Mouse (Mus musculus): ENCODE results near the gene Spata33.
"Not testable (repeated sequence)": the region's sequence is repeated elsewhere in the genome, so short reads cannot be mapped to it uniquely, and the experiment has no call there.

The Spata33 gene

DNA sequence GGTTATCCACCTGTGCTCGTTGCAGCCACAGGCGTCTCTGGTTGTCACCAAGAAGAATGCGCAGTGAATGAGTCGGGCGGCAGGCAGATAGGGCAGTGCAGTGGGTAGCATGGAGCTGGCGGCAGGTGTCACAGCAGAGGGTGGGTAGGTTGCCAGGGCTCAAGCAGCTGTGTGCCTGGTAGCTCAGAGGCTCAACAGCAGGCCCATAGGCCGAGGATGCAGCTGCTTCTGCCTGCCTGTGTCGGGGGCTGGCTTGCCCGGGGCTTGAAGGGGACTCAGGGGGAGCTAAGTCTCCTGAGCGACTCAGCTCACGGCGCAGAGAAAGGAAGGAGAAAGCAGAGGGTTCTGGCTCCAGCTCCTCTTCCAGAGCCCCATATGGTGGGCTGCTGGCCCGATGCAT is 20.7 kb downstream of the Spata33 start:
- no peak for DNase-seq (ENCODE audit: inconsistent ontology term)

DNA sequence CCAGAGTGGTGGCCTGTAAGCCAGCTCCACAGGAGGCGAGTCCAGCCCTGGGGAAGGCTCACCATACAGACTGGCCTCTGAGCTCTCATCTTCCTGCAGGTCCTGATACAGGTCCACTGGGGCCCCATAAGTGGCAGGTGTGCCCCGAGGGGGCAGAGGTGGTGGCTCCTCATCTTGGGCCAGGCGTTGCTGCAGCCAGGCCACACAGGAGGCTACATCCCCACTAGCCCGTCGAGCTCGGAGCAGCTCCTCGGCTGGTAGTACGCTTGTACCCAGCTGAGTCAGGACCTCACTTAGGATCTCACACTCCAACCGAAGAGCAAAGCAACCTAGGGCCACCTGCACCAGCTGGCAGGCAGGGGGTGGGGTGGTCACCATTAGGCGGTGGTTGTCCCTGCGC is 21.1 kb downstream of the Spata33 start:
- DNase-seq (ENCODE audit: inconsistent ontology term): no peak

DNA sequence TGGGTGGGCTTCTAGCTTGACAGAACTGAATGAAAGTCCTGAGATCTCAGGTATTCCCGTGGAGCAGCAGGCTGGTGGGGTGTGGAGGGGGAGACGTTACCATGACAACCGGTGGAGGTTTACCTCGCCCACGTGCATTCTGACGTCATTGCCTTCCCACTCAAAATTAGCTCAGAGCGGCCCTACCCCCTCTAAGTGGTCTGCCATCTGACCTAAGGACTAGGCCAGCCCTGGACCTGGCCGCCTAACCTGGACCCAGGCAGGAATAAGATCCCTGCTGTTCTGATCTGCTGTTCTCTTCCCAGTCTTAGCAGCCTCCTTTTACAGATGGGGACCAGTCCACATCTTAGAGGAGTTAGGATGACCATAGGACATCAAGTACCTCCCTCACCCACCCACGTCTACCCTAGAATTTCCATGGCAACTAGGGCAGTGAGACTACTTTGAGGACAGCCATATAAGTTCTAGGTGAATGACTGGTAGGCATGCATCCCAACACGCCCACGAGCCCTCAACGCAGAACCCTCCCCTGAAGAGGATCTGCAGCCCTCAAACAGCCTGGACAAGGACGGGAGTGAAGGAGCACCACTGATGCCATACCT is 22.4 kb downstream of the Spata33 start:
- DNase-seq (ENCODE audit: inconsistent ontology term): peak; percentile 28

DNA sequence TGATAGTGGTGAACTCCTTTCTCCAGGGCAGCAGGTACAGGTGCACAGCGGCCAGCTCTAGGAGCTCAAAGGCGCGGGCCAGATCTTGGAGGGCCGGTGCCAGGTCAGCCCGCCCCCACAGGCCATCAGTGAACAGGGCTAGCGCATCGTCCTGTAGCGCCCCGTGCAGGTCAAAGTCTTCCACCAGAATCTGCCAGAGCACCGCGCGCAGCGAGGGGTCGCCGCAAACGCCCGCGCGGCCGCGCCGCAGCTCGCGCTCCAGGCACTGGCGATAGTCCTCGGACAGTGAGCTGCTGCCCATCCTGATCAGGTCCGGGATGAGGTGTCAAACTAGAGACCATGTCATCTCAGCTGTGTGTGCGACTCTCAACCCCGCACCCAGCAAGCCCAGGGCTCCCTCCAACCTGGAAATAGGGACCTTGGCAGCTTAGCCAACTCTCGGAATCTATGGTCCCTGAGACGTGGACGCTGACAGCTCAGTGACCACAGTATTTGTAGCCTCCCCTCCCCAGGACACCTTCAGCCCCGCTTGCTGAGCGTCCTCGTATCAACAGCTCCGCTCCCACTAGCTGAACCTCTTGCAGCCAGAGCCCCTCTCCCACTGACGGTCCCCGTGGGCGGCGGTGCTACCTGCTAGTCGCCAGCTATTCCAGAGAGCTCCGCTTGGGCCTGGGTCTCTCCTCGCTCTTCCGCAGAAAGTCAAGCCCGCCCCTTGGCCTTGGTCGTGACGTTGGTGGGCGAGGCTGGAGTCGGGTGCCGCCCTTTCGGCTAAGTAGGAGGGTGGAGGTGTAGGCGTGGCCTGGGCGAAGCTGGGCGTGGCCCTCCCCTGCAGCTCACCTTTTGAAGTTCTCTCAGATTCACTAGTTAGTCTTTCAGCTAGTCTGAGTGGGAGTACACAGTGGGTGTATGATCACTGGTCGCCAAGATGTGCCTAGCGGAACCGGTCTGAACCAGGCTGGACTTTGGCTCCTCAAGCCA is 23.2 kb downstream of the Spata33 start, which contains the start of gene Spata2l:
Gene Spata2l, minus strand, starts transcription at position 714 of the 978 bp plus-strand sequence.
- peak; percentile 88 for DNase-seq (ENCODE audit: inconsistent ontology term)

DNA sequence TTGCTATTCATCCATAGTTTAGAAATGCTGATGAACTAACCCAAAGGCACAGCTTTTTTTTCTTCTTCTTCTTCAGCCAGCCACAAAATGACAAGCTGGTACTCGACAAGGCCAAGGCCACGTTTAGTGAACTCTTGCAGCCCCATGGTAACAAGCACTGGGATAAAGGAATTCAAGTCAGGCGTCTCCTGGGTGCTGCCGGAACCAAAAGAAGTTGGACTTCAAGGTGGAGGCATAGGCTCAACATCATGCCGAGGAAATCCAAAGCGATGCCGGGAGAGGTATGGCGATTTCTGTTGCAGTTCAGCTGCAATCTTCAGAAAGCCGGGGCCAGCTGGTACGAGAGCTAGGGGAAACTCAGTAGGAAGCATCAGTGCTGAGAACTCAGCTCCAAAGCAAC is 26.8 kb downstream of the Spata33 start:
- DNase-seq (ENCODE audit: inconsistent ontology term): no peak

DNA sequence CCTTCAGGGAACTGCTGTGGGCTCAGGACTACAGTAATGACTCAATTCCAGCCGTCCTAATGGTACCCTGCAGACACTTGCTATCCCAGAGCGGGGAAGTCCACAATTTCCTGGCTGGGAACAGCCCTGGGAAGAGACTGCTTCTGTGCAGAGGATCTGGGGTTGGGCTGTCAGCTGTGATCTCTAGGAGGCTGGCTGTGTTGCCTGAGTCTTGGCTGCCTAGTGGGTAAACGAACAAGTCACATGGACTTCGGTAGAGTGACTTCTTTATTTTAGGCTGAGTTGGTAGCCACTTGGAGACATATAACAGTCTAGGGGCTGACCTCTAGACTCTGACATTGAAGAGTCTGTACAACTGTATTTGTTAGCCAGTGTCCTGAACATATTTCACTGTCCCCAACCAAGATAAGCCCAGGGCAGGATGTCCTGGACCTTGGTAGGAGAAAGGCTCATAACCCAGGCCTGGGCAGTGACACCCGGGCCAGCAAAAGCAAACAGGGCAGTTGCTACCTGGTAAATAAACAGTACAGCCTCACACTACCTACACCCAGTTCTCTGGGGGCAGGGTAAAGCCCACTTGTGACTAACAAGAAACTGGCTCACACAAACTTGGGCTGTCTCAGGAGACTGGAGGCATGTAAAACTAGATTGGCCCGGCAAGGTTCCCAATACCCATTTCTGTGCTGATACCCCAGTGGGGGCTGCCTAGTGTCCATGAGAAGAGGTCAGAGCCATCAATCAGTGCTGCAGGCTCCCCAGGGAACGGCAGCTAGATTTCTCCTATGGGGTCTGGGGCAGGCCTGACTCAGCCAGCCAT is 29.7 kb downstream of the Spata33 start:
- no peak for DNase-seq (ENCODE audit: inconsistent ontology term)

DNA sequence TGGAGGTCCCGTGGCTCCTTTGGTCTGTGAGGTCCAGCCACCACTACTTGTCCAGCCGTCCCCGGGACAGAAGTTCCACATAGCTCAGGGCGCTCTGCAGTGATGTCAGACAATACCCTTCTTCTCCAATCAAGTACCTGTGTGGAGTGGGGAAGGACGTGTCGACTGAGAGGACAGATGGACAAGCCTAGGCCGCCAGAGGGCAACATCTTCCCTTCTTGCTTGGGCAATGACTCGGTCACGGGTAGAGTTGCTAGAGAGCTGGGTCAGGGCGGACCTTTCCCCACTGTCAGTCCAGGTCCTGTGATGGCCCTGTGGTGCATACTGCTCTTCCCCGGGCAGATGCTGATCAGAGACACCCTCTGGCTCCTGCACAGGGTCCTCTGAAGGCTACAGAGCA is 30.4 kb downstream of the Spata33 start:
- DNase-seq (ENCODE audit: inconsistent ontology term): no peak

DNA sequence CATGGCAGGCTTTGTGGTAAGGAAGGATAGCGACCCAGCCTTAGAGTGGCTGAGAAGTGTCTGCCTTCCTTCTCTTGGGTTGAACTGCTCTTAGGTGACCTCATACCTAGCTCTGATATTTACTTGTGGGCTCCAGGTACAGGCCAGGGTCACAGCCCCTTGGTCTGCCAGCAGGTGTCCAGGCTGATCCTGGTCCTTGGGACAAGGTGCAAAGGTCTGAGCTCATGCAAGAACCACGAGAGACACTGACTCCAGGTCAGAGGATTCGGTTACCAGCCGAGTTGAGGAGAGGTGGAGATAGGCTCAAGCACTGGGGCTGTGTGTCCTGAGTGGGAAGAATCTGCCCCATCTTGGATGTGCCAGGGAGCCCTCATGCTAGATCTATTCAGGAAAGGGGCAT is 31.8 kb downstream of the Spata33 start:
- DNase-seq (ENCODE audit: inconsistent ontology term): no peak

DNA sequence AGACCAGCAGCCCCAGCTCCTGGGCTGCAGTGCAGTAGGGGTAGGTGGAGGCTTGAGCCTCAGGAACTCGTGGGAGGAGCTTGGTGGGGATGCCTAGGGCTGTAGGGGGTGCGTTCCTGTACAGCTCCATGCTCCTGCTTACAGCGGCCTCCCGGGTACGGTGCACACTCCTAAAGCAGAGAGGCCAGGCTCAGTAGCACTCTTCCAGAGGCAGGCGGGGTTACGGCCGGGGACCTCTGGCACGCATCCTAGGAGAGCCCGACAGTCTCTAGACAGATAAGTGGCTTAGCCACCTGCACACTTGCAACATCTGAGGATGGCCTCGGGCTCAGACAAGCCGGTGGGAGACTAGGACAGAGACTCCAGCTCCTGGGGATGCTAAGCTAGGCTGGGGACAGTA is 32.9 kb downstream of the Spata33 start:
- no peak for DNase-seq (ENCODE audit: inconsistent ontology term)

DNA sequence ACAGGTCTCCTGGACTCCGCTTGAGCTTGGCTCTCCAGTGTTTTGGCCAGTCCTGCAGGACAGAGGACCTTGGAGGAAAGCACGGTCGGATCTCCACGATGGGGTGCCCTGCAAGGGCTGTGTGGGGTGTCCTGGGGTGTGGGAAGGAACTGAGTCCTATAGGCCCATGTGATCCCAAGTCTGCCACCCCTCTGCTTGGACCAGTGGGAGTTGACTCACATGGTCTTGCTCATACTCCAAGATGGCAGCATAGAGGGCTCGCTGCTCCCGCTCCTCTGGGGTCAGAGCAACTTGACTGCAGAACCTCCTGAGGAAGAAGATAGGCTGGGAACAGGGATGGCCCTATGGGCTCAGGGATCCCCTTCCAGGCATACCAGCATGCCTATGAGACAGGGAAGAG is 35.1 kb downstream of the Spata33 start:
- no peak for DNase-seq (ENCODE audit: inconsistent ontology term)

DNA sequence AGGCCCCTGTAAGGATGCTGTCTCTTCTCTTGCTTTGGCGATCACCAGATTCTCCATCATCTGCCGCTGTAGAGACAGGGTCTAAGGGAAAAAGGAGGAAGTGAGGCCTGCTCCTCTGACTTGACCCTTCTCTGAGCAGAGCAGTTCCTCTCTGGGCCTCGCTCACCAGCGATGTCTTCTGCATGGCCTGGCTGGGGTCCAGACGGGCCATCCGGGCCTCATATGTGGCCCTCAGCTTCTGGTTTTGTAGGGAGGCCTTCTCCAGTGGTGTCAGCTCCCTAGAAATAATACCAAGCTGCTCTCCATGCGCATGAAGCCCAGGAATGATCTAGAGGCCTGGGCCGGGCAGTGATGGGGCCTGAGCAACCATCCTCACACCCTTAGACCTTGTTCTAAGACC is 36.0 kb downstream of the Spata33 start:
- no peak for DNase-seq (ENCODE audit: inconsistent ontology term)

DNA sequence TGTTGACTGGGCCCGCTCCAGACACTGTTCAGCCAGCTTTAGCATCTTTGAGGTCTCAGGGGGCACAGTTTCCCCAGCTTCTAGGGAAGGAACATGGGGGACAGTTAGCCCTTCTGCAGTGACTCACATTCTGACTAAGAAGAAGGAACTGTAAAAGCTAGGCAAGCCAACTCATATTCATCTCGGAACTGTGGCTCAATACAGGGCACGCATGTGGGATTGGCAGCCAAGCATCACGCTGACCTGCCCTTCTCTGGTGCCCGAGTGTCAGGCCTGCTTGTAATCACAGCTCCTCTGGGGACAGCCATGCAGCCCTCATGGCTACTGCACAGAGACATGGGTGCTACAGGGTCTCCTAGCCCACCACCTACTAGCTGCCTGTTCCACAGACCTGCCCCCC is 38.3 kb downstream of the Spata33 start:
- no peak for DNase-seq (ENCODE audit: inconsistent ontology term)

DNA sequence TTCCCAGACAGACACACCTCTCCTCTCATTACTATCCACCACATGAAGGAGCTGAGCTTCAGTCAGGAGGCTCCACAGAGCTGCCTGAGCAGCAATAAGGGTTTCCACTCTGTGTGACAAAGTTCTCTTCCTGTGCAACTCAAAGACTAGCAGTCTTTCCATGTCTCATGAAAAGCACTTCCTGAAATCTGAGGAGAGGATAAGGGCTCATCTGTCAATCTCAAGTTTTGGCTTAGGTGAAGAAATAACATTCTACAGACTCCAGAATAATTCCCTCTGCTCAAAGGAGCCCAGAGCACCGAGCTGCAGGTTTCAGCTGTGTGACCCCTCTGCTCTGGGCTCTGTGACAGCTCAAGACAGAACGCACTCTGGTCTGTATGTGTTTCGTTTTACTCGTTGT is 40.3 kb downstream of the Spata33 start:
- no peak for DNase-seq (ENCODE audit: inconsistent ontology term)

DNA sequence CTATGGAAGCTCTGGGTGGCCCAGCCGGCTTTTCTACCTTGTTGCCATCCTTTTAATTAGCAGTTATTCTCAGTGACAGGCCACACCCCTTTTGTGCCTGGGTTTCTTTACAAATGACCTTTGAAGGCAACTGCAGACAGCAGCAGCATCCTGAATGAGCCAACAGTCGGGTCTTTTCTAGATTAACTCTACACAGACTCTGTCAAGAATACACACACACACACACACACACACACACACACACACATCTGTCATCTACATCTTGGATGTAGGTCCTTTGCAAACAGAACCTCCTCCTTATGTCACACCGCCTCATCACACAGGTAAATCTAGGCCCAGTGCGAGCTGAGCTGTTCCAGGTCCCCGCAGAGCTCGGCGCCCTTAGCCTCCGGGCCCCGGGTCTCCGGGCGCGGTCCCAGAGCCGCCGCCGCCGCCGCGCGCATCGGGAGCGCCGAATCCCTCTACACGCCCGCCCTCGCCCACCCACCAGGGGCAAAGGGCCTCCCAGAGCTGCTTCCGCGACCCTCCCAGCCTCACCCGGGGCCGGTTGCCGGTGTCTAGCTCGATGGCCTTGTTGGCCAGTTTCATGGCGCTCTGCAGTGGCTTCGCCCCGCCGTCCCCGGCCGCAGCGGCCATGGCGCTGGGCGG is 40.9 kb downstream of the Spata33 start:
- DNase-seq (ENCODE audit: inconsistent ontology term): no peak

DNA sequence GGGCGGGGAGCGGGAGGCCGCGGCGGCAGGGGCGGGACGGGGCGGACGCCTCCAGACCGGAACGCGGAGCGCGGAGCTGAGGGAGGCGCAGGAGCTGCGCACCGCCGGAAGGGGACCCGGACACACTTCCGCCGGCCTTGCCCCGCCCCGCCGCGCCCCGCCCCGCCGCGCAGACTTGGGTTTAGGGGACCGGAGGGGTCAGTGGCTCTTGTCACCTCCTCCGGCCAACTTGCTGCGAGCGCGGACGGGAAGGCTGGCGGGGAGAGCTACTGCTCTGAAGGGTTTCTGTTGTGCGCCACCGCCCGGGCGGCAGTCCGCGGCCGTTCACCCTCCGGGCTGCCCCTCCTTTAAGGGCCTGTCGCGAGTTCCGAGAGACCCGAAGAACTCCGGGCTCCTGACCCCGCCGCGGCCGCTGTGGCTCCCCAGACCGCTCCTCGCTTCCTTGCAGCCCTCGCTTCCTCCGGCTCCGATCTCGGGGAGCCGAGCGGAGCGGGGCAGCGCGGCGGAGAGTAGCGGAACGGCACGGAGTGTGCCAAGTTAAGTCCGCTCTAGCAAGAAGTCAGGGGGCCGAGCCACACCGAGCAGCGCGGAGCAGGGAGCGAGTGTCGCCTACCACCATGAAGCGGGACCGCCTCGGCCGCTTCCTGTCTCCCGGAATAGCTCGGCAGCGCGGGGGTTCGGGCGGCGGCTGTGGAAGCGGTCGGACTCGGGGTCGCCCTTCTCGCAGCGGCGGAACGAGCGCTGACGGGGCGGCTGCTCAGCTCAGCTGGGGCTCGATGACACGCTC is 41.7 kb downstream of the Spata33 start, which contains the start of the genes Zfp276 and Vps9d1:
Gene Zfp276, plus strand, starts transcription at position 97 of the 787 bp plus-strand sequence.
Gene Vps9d1, minus strand, starts transcription at position 250 of the 787 bp plus-strand sequence.
- peak; percentile 93 for DNase-seq (ENCODE audit: inconsistent ontology term)

DNA sequence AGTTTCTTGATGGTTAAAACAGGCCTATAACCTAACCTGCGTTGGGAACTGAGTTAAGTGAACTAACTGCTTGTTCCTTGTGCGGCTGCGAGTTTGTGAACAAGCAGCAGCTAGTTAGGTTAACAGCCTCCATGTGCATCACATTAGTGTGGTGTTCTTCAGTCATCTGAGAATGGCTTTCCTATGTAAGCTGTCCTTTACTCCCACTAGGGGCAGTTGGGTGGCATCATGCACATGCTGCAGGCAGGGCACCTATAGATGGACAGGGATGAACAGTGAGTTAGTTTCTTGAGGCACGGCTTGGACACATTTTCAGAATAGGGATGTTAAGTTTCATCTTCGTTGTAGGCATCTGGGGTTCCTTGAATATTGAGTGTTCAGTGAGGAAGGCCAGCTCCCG is 42.5 kb downstream of the Spata33 start:
- DNase-seq (ENCODE audit: inconsistent ontology term): no peak

DNA sequence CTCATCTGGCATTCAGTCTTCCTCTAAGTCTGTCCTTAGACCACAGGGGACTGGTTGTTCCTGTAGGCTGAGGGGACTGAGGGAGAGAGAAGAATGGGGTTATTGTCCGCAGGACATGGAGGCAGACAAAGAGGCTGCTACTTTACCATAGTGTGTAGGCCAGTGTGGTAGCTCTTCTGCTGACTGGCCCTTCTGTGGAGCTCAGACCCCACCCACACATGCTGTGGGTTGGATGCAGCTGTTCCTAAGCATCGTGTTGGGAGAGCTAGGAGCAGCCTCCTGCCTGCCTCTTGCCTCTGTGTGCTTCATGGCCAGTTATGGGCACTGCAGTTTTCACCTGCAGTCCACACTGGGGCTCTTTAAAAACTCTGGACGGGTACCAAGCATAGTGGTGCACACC is 44.5 kb downstream of the Spata33 start:
- peak; percentile 18 for DNase-seq (ENCODE audit: inconsistent ontology term)

DNA sequence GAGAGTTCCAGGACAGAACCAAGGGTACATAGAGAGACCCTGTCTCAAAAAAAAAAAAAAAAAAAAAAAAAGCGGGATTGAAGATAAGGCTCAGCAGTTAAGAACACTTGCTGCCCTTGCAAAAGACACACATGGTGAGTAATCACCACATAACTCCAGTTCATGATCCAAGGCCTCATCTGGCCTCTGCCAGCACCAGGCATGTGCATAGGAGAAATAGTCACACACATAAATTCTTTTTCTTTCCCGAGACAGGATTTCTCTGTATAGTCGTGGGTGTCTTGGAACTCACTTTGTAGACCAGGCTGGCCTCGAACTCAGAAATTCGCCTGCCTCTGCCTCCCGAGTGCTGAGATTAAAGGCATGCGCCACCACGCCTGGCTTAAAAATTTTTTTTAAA is 45.0 kb downstream of the Spata33 start:
- not testable (repeated sequence) for DNase-seq (ENCODE audit: inconsistent ontology term)

DNA sequence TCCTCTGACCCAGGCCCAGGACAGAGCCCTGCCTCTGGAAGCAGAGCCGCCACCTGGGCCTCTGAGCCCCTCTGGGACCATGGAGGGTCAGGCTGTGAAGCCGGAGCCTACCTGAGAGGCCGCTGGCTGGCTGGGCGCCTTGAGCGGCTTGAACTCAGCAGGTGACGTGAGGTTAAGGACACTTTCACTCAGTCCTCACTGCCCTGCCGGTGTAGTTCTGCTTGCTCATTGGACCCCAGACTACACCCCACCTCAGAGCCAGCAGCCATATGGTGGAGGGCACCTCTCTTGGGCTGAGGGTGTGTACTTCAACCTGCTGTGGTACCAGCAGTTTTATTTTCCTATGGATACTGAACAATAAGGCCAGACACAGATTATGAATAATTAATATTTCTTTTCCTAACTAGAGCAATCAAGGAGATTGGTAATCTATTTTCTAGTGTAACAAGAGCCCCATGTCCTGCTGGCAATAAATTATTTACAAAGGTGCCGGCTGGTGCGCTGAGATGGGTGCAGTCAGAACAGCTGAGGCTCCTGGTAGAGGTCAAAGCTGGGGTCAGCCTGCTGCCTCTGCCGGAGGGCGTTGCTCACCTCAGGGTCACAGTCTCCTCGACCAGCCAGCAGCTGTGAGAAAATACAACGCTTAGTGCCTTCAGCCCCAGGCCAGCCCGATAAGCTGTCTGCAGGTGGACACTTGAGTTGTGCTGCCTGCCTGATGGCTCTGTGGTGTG is 55.5 kb downstream of the Spata33 start:
- DNase-seq (ENCODE audit: inconsistent ontology term): no peak

DNA sequence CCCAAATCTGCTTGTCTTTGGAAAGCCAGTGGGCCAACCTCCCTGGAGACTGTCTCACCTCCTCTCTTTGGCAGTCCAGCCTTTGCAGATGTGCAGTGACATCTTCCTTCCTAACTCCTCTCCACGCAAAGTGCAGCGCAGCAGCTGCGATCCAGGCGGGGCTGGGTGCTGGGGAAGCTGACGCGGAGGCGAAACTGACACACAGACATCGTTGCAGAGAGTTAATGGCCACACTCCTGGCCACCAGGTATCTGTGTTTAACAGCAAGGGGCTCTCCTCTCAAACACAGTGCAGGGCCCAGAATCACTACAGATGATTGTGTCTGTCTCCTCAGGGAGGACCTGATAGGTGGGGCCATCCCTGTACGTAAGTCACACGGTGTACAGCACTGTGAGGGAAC is 58.5 kb downstream of the Spata33 start:
- no peak for DNase-seq (ENCODE audit: inconsistent ontology term)
